14 mouse cellular contexts compared by ENCODE assay signal in genomic region chr11:6790690-6791089, GRCm38 (mm10). TPM values are rescaled to one million over a fixed set of nuclear protein-coding genes. Genes with fewer than 3 reads are reported as not detected.
DNase-seq lines count a peak whose midpoint lies in the region; ATAC-seq lines count a peak whose summit lies in the region.
"Had no signal": no experiment of that assay in that cellular context is flagged by ENCODE, and none has a peak within 500 bp of the region (broad histone marks: within the 10 kb centered on the region; RNA-seq: fewer than 3 reads in every experiment).

No protein-coding gene starts in this region.

- H3K27me3 ChIP-seq in kidney, embryonic 16.5 days (ENCODE audit: insufficient read depth, low read length), result no peaks in the 10 kb centered on the region

- H3K4me2 ChIP-seq in kidney, embryonic 16.5 days (replicated peaks; ENCODE audit: low read depth, low read length), result no peak overlapping the region
- H3K4me2 ChIP-seq: midbrain, embryonic 11.5 days had no signal

- H3K36me3 ChIP-seq in kidney, embryonic 16.5 days (ENCODE audit: insufficient read depth, low read length), result no peaks in the 10 kb centered on the region

- WGBS in kidney, embryonic 16.5 days, result 93% methylated on average over 3 of the region's 3 CpGs

- intact Hi-C loops in left cerebral cortex, postnatal 4 days (cut with DNase I), result no loop called here

- no peak for ATAC-seq in kidney, embryonic 16.5 days (ENCODE audit: low FRiP score, low TSS enrichment)
- ATAC-seq: inflammation-experienced regulatory T-cells, adult 6 months had no signal

- no peak overlapping the region for H3K4me3 ChIP-seq in kidney, embryonic 16.5 days (ENCODE audit: low read length)
- H3K4me3 ChIP-seq: erythroblast, embryonic 14.5 days had no signal

- H3K4me1 ChIP-seq in kidney, embryonic 16.5 days (ENCODE audit: insufficient read depth, low read length), result no peaks in the 10 kb centered on the region

- peak; percentile 14 to 55 for DNase-seq in adrenal gland, adult (ENCODE audit: inconsistent age in 2 of 2, low spot score in 1 of 2)
- no peak for DNase-seq in adrenal gland, adult 2 months
- DNase-seq in kidney, adult 9 months, result peak; percentile 23
- peak; percentile 40 for DNase-seq in 3T3-L1 (ENCODE audit: low read depth, low spot score)
- DNase-seq in c-Kit-positive CD71-positive TER-119-negative erythroid progenitor cells, embryonic 14.5 days (ENCODE audit: low read depth), result peak; percentile 6
- no peak for DNase-seq in embryo, embryonic 11 days
- DNase-seq in left cerebral cortex, postnatal 4 days, result no peak

- H3K9me3 ChIP-seq in kidney, embryonic 16.5 days (ENCODE audit: low read length), result no peaks in the 10 kb centered on the region

- no peak overlapping the region for H3K9ac ChIP-seq in kidney, embryonic 16.5 days (replicated peaks; ENCODE audit: low read length)

- no peak overlapping the region for H3K27ac ChIP-seq in kidney, embryonic 16.5 days (ENCODE audit: low read length)

RNA-seq across cellular contexts. Expression of gene Gm11983, which starts 46.8 kb away (rescaled TPM):
- total RNA-seq in adrenal gland, adult 2 months (2021), result not detected
- polyA plus RNA-seq in adrenal gland, adult 2 months (2012; rRNA removed), result not detected in 2 replicates
- not detected in 2 replicates for polyA plus RNA-seq in kidney, embryonic 16.5 days (2015; fragmentation: Nextera tagmentation; extraction: Ambion mirVana)
- not detected for total RNA-seq in left cerebral cortex, postnatal 4 days (2021)
- total RNA-seq: left cerebral cortex, postnatal 14 days had no signal
- polyA plus RNA-seq: C2C12; erythroblast, embryonic 14.5 days; gonadal fat pad, adult 2 months; inflammation-experienced regulatory T-cells, adult 6 months; midbrain, embryonic 11.5 days had no signal

Comparison
In these comparisons a context has a peak if more than half of its experiments do, and no peak if none do; other contexts are left out.
1. DNase-seq: peak in adrenal gland, adult (2 of 2), kidney, adult 9 months (single experiment), 3T3-L1 (single experiment) and c-Kit-positive CD71-positive TER-119-negative erythroid progenitor cells, embryonic 14.5 days (single experiment); none in adrenal gland, adult 2 months (single experiment), embryo, embryonic 11 days (single experiment) and left cerebral cortex, postnatal 4 days (single experiment).